8 mouse cellular contexts compared by ENCODE assay signal in the genomic region with DNA sequence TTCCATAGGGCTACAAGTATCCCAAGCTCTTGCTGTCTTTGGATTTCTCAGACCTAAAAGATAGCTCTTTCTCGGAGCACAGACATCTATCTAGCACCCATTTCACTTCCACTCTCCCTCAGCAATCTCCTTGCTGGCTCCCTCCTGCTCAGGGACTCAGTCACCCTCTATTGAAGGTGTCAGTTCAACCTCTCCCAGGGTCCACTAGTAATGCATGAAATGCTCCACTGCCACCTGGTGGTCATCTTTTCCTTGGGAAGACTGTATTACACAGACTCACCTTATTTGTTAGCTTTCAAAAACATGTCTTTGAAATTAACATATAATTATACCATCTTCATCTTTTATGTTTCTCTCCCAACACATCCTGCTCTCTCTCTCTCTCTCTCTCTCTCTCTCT.
A peak's percentile ranks its signal among the peaks of the same experiment; 100 is the strongest.
DNase-seq lines count a peak whose midpoint lies in the region; ATAC-seq and TF ChIP-seq lines count a peak whose summit lies in the region.

No protein-coding gene starts in this region.

- no peak for DNase-seq in heart, adult 2 months
- DNase-seq in heart, embryonic 10.5 days (ENCODE audit: low spot score), result no peak
- peak; percentile 53 to 67 for DNase-seq in adrenal gland, postnatal 36 days
- peak; percentile 63 for DNase-seq in forelimb bud, embryonic 11.5 days (ENCODE audit: low read depth, low spot score)
- peak; percentile 24 to 38 for DNase-seq in left cerebral cortex, postnatal 36 days (ENCODE audit: low spot score in 2 of 2)

- H3K4me3 ChIP-seq in heart, adult 2 months, result no peak overlapping the region
- H3K4me3 ChIP-seq in heart, embryonic 10.5 days, result no peak overlapping the region
- no peak overlapping the region for H3K4me3 ChIP-seq in kidney, embryonic 14.5 days (ENCODE audit: low read length)
- H3K4me3 ChIP-seq in neural tube, embryonic 12.5 days, result no peak overlapping the region

- H3K36me3 ChIP-seq in heart, adult 2 months (ENCODE audit: control insufficient read depth, insufficient read depth, low read length), result no peaks in the 10 kb centered on the region
- H3K36me3 ChIP-seq in heart, embryonic 10.5 days, result no peaks in the 10 kb centered on the region
- H3K36me3 ChIP-seq in kidney, embryonic 14.5 days (ENCODE audit: control insufficient read depth, insufficient read depth, low read length), result no peaks in the 10 kb centered on the region
- no peaks in the 10 kb centered on the region for H3K36me3 ChIP-seq in neural tube, embryonic 12.5 days

- peak; percentile 53 for TF ChIP-seq CTCF in heart, adult 2 months (IDR thresholded peaks at IDR 0.05)

- TF ChIP-seq EP300 in heart, adult 2 months (IDR thresholded peaks at IDR 0.05; ENCODE audit: insufficient read depth, low read depth, low read length), result no peak

- H3K27ac ChIP-seq in heart, adult 2 months, result no peak overlapping the region
- no peak overlapping the region for H3K27ac ChIP-seq in heart, embryonic 10.5 days
- no peak overlapping the region for H3K27ac ChIP-seq in kidney, embryonic 14.5 days (ENCODE audit: low read depth, low read length)
- no peak overlapping the region for H3K27ac ChIP-seq in neural tube, embryonic 12.5 days

- H3K27me3 ChIP-seq in heart, adult 2 months (ENCODE audit: control insufficient read depth, insufficient read depth, low read length), result no peaks in the 10 kb centered on the region
- no peaks in the 10 kb centered on the region for H3K27me3 ChIP-seq in heart, embryonic 10.5 days (ENCODE audit: insufficient read depth, poor library complexity, severe bottlenecking)
- H3K27me3 ChIP-seq in kidney, embryonic 14.5 days (ENCODE audit: control insufficient read depth, insufficient read depth, low read length), result no peaks in the 10 kb centered on the region
- H3K27me3 ChIP-seq in neural tube, embryonic 12.5 days (replicated peaks), result no peaks in the 10 kb centered on the region

- H3K79me2 ChIP-seq in heart, adult 2 months (replicated peaks; ENCODE audit: control insufficient read depth, insufficient read depth, low read length), result no peaks in the 10 kb centered on the region

- H3K9ac ChIP-seq in heart, adult 2 months (ENCODE audit: low read depth, low read length), result no peak overlapping the region
- no peak overlapping the region for H3K9ac ChIP-seq in kidney, embryonic 14.5 days (ENCODE audit: low read depth, low read length)
- no peak overlapping the region for H3K9ac ChIP-seq in neural tube, embryonic 12.5 days

- no peak for TF ChIP-seq POLR2A in heart, adult 2 months (IDR thresholded peaks at IDR 0.05; ENCODE audit: insufficient read depth, low read depth, low read length)

- intact Hi-C loops in heart, adult 2 months (cut with DNase I), result no loop called here
- intact Hi-C loops in left cerebral cortex, postnatal 36 days (cut with DNase I), result no loop called here

- WGBS in heart, adult 2 months, result 33% methylated on average over 1 of the region's 1 CpGs
- 43% methylated on average over 1 of the region's 1 CpGs for WGBS in heart, embryonic 10.5 days
- WGBS in kidney, embryonic 14.5 days, result 50% methylated on average over 1 of the region's 1 CpGs
- WGBS in neural tube, embryonic 12.5 days, result 41% methylated on average over 1 of the region's 1 CpGs

- no peaks in the 10 kb centered on the region for H3K9me3 ChIP-seq in heart, embryonic 10.5 days
- H3K9me3 ChIP-seq in kidney, embryonic 14.5 days (ENCODE audit: control insufficient read depth, low read length), result no peaks in the 10 kb centered on the region
- H3K9me3 ChIP-seq in neural tube, embryonic 12.5 days, result no peaks in the 10 kb centered on the region

- H3K4me1 ChIP-seq in heart, adult 2 months (ENCODE audit: control insufficient read depth, insufficient read depth, low read length), result no peaks in the 10 kb centered on the region
- H3K4me1 ChIP-seq in heart, embryonic 10.5 days, result no peaks in the 10 kb centered on the region
- no peaks in the 10 kb centered on the region for H3K4me1 ChIP-seq in kidney, embryonic 14.5 days (ENCODE audit: control insufficient read depth, insufficient read depth, low read length)
- no peaks in the 10 kb centered on the region for H3K4me1 ChIP-seq in neural tube, embryonic 12.5 days

- no peak overlapping the region for H3K4me2 ChIP-seq in kidney, embryonic 14.5 days (replicated peaks; ENCODE audit: low read depth, low read length)
- H3K4me2 ChIP-seq in neural tube, embryonic 12.5 days (replicated peaks), result no peak overlapping the region

- peak; percentile 76; the same call in 1 of the 2 replicates for ATAC-seq in kidney, embryonic 14.5 days (ENCODE audit: low FRiP score, low TSS enrichment)
- ATAC-seq in neural tube, embryonic 12.5 days (ENCODE audit: low FRiP score, low read depth), result peak; percentile 75; the same call in 1 of the 2 replicates
- ATAC-seq in erythroid progenitor cell, adult 5-6 weeks (replicated peaks; ENCODE audit: low FRiP score, poor library complexity, severe bottlenecking), result no peak

Comparison
In these comparisons a context has a peak if more than half of its experiments do, and no peak if none do; other contexts are left out.
1. DNase-seq: peak in adrenal gland, postnatal 36 days (2 of 2), forelimb bud, embryonic 11.5 days (single experiment) and left cerebral cortex, postnatal 36 days (2 of 2); none in heart, adult 2 months (0 of 2) and heart, embryonic 10.5 days (single experiment).